8 mouse cellular contexts compared by ENCODE assay signal in the genomic region with DNA sequence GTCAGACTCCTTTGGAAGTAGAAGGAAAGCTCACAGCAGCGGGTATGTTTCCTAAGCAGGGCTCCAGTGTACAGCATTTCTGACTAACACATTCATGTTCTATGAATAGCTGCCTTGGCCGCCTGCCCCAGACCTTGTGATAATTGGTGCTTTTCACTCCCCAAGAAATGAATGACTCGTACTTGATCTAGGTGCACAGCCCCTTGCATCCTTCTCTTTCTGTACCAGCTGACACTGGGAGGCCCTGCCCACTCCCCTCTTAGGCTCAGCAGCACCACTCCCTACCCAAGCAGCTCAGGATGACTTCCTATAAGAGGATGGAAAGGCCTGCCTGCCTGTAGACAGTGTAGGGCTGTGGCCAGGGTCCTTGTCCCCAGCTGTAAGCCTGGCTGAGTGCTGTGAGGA.
A peak's percentile ranks its signal among the peaks of the same experiment; 100 is the strongest.
DNase-seq lines count a peak whose midpoint lies in the region; ATAC-seq and TF ChIP-seq lines count a peak whose summit lies in the region.

No protein-coding gene starts in this region.

- no peaks in the 10 kb centered on the region for H3K9me3 ChIP-seq in forebrain, embryonic 11.5 days (ENCODE audit: control insufficient read depth, low read length)
- H3K9me3 ChIP-seq in forebrain, embryonic 10.5 days: no peaks in the 10 kb centered on the region
- no peaks in the 10 kb centered on the region for H3K9me3 ChIP-seq in forebrain, postnatal 0 days (ENCODE audit: low read length)
- no peaks in the 10 kb centered on the region for H3K9me3 ChIP-seq in liver, embryonic 12.5 days (replicated peaks)

- no peak overlapping the region for H3K9ac ChIP-seq in forebrain, embryonic 11.5 days (ENCODE audit: low read length)
- no peak overlapping the region for H3K9ac ChIP-seq in forebrain, postnatal 0 days
- H3K9ac ChIP-seq in liver, embryonic 12.5 days: no peak overlapping the region

- H3K4me3 ChIP-seq in forebrain, embryonic 11.5 days (ENCODE audit: low read depth, low read length): no peak overlapping the region
- H3K4me3 ChIP-seq in forebrain, embryonic 10.5 days: no peak overlapping the region
- no peak overlapping the region for H3K4me3 ChIP-seq in forebrain, postnatal 0 days (ENCODE audit: low read depth, low read length)
- no peak overlapping the region for H3K4me3 ChIP-seq in liver, embryonic 12.5 days

- H3K27me3 ChIP-seq in forebrain, embryonic 11.5 days (ENCODE audit: control insufficient read depth, insufficient read depth, low read length): no peaks in the 10 kb centered on the region
- H3K27me3 ChIP-seq in forebrain, embryonic 10.5 days (ENCODE audit: poor library complexity, severe bottlenecking): no peaks in the 10 kb centered on the region; the same call in 1 of the 2 replicates
- H3K27me3 ChIP-seq in forebrain, postnatal 0 days (ENCODE audit: insufficient read depth, low read length): no peaks in the 10 kb centered on the region
- no peaks in the 10 kb centered on the region for H3K27me3 ChIP-seq in liver, embryonic 12.5 days (replicated peaks)

- intact Hi-C loops in heart, postnatal 10 days (cut with DNase I): no loop called here

- H3K36me3 ChIP-seq in forebrain, embryonic 11.5 days (ENCODE audit: control insufficient read depth, insufficient read depth, low read length): no peaks in the 10 kb centered on the region
- H3K36me3 ChIP-seq in forebrain, embryonic 10.5 days (replicated peaks): no peaks in the 10 kb centered on the region
- no peaks in the 10 kb centered on the region for H3K36me3 ChIP-seq in forebrain, postnatal 0 days (ENCODE audit: insufficient read depth)
- H3K36me3 ChIP-seq in liver, embryonic 12.5 days: no peaks in the 10 kb centered on the region

- ATAC-seq in forebrain, embryonic 11.5 days (replicated peaks; ENCODE audit: low FRiP score): peak; percentile 64
- peak; percentile 80 for ATAC-seq in forebrain, postnatal 0 days
- no peak for ATAC-seq in liver, embryonic 12.5 days

- 40% methylated on average over 3 of the region's 3 CpGs for WGBS in forebrain, embryonic 11.5 days
- WGBS in forebrain, embryonic 10.5 days: 77% methylated on average over 3 of the region's 3 CpGs
- WGBS in forebrain, postnatal 0 days: 7% methylated on average over 3 of the region's 3 CpGs
- WGBS in liver, embryonic 12.5 days (ENCODE audit: insufficient replicate concordance): 56% methylated on average over 3 of the region's 3 CpGs

- H3K27ac ChIP-seq in forebrain, embryonic 11.5 days (ENCODE audit: low read depth, low read length): no peak overlapping the region
- no peak overlapping the region for H3K27ac ChIP-seq in forebrain, embryonic 10.5 days
- H3K27ac ChIP-seq in forebrain, postnatal 0 days (ENCODE audit: low read depth, low read length): no peak overlapping the region
- H3K27ac ChIP-seq in liver, embryonic 12.5 days: no peak overlapping the region

- TF ChIP-seq CTCF in forebrain, postnatal 0 days (IDR thresholded peaks at IDR 0.05; ENCODE audit: low read depth): no peak

- no peak overlapping the region for H3K4me2 ChIP-seq in forebrain, embryonic 11.5 days (ENCODE audit: low read depth, low read length, severe bottlenecking)
- no peak overlapping the region for H3K4me2 ChIP-seq in forebrain, postnatal 0 days (ENCODE audit: low read depth)
- H3K4me2 ChIP-seq in liver, embryonic 12.5 days: no peak overlapping the region

- H3K4me1 ChIP-seq in forebrain, embryonic 11.5 days (replicated peaks; ENCODE audit: control insufficient read depth, insufficient read depth, low read length): peaks cover 9% of the 10 kb centered on the region; the same call in 1 of the 2 replicates
- H3K4me1 ChIP-seq in forebrain, embryonic 10.5 days: peaks cover 27% of the 10 kb centered on the region
- H3K4me1 ChIP-seq in forebrain, postnatal 0 days (ENCODE audit: insufficient read depth): peaks cover 14% of the 10 kb centered on the region
- peaks cover 10% of the 10 kb centered on the region for H3K4me1 ChIP-seq in liver, embryonic 12.5 days

- no peak for DNase-seq in forebrain, embryonic 11.5 days (ENCODE audit: low spot score)
- no peak for DNase-seq in forebrain, embryonic 10.5 days (ENCODE audit: extremely low spot score, low spot score)
- peak; percentile 77 for DNase-seq in forebrain, postnatal 0 days
- DNase-seq in heart, postnatal 10 days: peak; percentile 95
- peak; percentile 50 for DNase-seq in layer of hippocampus, adult 9-10 months (ENCODE audit: low spot score)
- peak; percentile 46 to 66 for DNase-seq in lung, postnatal 4 days
- peak; percentile 88 for DNase-seq in testis, postnatal 10 days (ENCODE audit: low spot score)

Comparison
In these comparisons a context has a peak if more than half of its experiments do, and no peak if none do; other contexts are left out.
1. DNase-seq: peak in forebrain, postnatal 0 days (single experiment), heart, postnatal 10 days (2 of 2), layer of hippocampus, adult 9-10 months (single experiment), lung, postnatal 4 days (2 of 2) and testis, postnatal 10 days (single experiment); none in forebrain, embryonic 11.5 days (single experiment) and forebrain, embryonic 10.5 days (single experiment).